Mouse (Mus musculus): ENCODE results near the gene Sms. TPM values are rescaled to one million over a fixed set of nuclear protein-coding genes. Genes with fewer than 3 reads are reported as not detected.

Sms gene
- 10 to 100 TPM; 66.3 to 76.7 TPM for total RNA-seq (2021)

DNA sequence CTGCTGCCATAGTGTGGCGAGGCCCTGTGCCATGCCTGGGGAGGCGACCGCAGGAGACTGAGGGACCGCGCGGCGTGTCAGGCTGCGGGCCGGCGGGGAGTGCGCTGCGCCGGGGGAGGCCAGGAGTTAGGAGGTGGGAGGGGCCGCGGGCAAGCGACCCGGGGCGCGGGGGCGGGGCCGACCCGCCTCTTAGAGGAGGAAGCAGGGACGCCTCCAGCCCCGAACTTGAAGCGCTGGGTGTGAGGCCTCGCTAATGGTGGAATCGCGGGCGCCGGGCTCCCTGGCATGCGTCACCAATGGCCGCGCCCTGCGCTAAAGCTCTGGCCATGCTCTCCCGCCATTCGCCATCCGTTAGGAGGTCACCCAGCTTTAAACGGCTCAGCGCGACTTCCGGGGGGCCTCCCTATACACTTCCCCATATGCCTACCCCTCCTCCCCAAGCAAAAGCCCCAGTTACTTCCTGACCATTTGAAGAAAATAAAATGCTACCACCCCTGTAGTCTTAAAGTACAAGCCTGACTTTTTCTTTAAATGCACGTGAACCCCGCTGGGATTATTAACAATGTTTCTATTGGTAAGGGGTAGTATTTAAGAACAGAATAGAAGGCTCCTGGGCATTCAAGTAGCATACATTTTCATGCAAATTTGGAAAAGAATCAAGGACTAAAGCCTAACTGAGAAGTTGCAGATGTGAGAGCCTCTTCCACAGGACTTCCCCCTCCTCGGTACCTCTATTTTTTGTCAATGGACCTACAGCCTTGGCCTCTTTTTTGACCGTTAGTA, at the start of gene Sms:
TSS of gene Sms (minus strand) at position 344 of the 783 bp plus-strand sequence.
- intact Hi-C loops (cut with DNase I) = loop anchor here (2.0 kb wide), 1 partner anchor 109 kb away; no protein-coding TSS in a partner anchor

DNA sequence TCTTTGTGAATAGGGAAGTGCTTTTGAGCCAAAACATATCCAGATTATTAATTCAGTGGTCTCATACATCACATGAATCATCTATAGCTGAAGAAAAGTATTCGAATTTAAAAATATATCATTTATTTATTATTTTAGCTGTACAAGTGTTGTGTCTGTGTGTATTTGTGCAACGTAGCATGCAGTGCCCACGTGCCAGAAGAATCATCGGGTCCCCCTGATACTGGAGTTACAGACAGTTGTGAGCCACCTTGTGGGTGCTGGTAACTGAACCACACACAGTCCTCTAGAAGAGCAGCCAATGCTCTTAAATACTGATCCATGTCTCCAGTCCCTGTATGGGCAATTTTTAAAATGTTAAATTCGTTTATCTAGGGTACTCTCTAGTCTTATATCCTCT, 14.3 kb upstream of the Sms start:
- DNase-seq (ENCODE audit: low spot score in 2 of 2) = no peak

More for the DNA sequence above, at the start of gene Sms:
- peak; percentile 31 to 49 for DNase-seq (ENCODE audit: low spot score in 2 of 2)

DNA sequence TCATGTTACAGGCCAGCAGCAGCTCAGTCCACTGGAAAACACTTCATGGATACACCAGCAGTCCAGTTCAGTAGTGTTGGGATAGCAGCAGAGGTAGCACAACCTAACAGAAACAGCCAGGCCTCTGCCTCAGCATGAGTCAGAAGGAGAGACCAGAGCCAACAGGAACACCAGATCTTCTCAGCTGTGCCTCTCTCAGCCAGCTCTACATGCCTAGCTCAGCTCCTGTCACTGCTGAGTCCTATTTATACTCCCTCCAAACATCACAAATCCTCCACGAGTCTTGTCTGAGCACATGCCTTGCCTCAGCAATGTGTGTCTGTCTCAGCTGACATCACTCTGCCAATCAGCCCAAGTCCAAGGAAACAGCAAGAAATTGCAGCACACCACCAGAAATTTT, 12.4 kb upstream of the Sms start:
- intact Hi-C loops (cut with DNase I) = no loop called here
- DNase-seq (ENCODE audit: low spot score in 2 of 2) = no peak

More for the DNA sequence above, 14.3 kb upstream of the Sms start:
- intact Hi-C loops (cut with DNase I) = no loop called here

DNA sequence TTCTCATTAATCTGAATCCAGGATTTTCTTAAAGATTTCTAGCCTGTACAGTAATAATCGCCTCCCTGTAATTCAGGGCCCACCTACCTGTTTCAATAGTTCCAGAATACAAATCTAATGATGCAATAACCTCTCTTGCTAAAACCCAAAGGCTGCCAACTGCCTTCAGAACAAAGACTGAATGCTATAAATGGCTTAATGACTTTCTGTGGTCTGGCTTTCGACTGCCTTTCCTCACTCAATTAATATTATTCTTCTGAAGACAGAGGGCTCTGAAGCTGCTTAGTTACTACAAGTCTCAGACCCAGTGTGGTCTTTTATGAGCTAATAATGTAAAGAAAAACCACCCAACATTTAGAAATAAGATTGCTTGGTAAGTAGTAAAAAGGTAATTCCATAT, 9.8 kb upstream of the Sms start:
- no peak for DNase-seq (ENCODE audit: low spot score in 2 of 2)
- intact Hi-C loops (cut with DNase I) = no loop called here

DNA sequence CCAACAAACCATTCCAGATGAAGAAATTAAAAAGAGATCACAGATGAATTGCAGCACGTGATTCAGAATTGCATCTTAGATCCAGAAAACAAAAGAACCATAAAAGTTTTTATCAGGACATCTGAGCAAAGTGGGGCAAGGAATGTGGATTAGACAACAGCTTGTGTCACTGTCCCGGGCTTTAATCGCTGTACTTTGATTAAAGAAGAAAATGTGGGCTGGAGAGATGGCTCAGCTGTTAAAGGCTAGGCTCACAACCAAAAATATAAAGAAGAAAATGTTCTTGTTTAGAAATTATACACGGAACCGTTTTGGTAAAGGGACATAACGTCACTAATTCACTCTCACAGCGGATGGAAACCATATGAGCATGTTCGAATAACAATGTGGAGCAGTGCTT, 7.9 kb upstream of the Sms start:
- intact Hi-C loops (cut with DNase I) = no loop called here
- no peak for DNase-seq (ENCODE audit: low spot score in 2 of 2)

DNA sequence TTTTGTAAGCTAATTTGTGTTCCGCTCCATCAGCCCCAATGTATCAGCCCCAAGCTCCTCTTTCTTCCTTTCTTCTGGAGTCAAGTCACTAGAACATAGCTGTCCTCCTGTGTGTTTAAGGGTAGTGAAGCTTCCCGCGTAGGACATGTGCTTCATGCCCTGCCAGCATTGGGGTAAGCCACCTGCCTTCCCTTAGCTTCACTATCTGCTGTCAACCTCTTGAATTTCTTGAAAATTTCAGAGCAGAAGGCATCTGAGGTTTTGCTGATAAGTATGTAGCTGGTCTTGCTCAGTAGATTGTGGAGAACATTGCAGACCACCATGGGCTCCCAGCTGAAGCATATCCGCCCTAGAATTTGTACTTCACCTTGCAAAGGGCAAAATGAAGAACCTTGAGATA, 1.1 kb upstream of the Sms start:
- intact Hi-C loops (cut with DNase I) = no loop called here
- no peak for DNase-seq (ENCODE audit: low spot score in 2 of 2)

DNA sequence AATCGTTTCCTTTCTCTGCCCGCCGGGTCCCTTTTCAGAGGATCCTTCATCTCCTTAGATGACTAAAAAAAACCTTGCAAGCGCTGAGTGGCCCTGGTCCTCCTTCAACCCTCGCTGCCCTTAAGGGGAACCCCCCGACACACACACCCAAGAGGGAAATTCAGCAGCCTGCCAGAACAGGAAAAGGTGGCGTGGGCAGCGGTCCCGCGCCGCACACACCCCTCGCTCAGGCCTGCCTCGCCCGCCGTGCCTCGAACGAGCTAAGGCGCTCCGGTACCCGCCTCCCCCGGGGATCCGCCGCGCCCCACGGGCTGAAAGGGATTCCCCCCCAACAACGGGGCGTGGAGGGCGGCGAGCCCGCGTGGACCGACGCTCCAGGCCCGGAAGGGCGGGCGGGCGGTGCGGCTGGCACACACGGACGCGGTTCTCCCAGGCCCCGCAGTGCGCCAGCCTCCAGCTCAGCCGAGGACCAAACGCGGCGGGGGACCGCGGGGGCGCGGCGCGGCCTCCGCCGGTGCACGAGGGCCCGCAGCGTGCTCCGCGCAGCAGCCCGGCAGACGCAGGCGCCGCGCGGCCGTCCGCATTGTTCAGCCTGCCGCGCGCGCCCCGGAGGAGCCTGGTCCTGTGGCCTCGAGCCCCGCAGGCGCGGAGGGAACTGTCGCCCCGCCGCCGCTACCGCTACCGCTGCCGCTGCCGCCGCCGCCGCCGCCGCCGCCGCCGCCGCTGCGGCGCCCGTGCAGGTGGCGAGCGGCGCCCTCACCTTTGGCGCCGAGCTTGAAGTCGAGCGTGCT, 747 bp downstream of the Sms start:
- DNase-seq (ENCODE audit: low spot score in 2 of 2) = peak; percentile 28 to 57
- intact Hi-C loops (cut with DNase I) = loop anchor here (2.0 kb wide), 1 partner anchor 109 kb away; no protein-coding TSS in a partner anchor

DNA sequence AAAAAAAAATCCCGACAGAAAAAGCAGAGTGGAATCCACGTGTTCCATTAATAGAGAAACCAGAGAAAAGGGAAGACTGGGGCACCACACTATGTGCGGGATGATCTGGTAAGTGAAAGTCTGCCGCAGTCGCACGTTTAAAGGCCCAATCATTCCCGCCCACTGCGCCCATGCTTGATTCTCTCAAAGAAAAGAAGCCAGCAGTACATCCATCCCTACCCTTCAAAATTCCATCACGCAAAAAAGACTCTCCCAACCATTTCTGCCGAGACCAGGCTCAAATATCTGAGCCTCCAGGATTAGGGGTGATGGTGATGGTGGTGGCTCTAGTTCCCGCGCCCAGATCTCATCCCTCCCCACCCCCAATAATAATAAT, 1.3 kb downstream of the Sms start:
- intact Hi-C loops (cut with DNase I) = loop anchor here (2.0 kb wide), 1 partner anchor 110 kb away; no protein-coding TSS in a partner anchor
- DNase-seq (ENCODE audit: low spot score in 2 of 2) = peak; percentile 17 to 23

DNA sequence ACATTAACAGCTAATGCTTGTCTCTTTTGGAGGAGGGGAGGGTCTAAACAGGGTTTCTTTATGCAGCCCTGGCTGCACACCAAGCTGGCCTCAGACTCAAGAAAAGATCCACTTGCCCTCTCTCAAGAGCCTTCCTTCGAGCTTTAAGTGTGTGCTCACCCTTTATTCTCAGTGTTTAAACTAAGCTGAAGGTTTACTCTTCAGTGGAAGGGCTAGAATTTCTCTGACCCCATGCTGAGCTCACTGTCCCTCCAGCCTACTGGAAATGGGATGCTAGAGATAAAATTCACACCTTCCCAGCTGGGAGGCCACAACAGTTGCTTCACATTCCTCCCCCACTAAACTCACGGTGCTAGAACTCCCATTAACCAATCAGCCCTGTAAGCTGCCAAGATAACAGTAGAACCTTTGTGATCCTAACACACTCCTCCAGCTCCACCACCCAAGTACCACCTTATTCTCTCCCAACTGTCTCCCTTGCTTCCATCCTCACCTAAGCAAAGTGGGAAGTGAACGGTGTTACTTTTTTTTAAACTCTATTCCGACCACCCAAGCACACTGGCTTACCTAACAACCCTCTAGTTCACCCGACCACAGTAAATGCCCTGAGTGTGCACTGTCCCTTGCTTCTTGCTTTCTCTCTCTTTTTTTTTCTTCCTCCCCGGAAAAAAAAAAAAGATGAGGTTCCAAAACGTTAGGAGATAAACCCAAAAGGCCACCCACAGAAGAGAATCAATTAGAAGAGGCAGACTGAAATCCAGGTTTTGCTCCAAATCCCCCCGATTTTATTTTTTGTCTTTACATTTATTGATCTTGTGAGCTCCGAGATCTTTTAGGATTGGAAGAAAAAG, 2.0 kb downstream of the Sms start:
- no peak for DNase-seq (ENCODE audit: low spot score in 2 of 2)
- intact Hi-C loops (cut with DNase I) = loop anchor here (2.0 kb wide), 1 partner anchor 111 kb away; no protein-coding TSS in a partner anchor

DNA sequence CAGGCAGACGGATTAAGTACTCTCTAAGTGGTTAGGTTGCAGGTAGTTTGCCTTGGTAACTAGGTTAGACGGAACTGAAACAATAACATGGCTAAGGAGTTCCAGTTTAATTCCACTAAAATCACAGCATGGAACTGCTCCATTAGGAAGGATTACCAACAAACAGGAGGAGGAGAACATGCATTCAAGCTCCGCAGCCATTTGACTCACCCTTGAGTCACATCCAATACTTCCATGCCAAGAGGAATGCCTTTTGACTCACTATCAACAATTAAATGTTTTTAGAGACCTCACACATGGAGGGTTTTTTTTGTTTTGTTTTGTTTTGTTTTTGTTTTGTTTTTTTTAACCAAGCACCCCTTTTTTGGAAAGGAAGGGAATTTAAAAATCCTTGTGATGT, 3.3 kb downstream of the Sms start:
- intact Hi-C loops (cut with DNase I) = no loop called here
- no peak for DNase-seq (ENCODE audit: low spot score in 2 of 2)

DNA sequence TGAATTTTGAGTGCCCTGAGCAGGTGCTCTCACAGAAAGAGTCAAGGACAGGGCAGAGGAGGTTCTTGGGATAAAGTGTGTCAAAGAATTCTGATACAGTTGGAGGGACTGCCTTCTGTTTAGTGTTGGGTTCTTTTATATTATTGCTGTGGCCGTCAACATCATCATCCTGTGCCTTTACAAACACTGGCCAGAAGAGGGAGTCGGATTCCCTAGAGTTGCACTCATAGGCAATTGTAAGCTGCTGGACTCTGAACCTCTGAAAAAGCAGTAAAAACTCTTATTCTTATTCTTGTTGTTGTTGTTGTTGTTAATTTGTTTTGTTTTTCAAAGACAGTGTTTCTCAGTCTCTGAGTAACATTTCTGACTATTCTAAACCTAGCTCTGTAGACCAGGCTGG, 5.3 kb downstream of the Sms start:
- intact Hi-C loops (cut with DNase I) = no loop called here
- DNase-seq (ENCODE audit: low spot score in 2 of 2) = no peak

DNA sequence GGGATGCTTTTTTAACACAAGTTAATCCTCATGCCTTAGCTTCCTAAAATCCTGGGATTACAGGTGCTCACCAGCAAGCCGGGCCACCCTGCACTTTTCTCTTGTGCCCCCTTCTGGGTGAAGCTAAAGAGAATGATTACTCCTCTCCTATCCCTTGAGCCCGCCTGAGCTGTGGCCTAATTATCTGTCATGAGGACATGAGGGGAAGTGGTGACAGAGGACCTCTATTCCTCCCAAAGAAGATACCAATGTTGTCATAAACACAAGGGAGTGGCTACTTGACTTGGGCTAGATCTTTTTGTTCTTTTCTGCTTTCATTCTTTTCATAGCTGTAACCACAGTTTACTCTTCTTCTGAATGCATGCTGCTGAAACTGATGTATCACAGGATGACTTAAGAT, 9.2 kb downstream of the Sms start:
- intact Hi-C loops (cut with DNase I) = no loop called here
- no peak for DNase-seq (ENCODE audit: low spot score in 2 of 2)

DNA sequence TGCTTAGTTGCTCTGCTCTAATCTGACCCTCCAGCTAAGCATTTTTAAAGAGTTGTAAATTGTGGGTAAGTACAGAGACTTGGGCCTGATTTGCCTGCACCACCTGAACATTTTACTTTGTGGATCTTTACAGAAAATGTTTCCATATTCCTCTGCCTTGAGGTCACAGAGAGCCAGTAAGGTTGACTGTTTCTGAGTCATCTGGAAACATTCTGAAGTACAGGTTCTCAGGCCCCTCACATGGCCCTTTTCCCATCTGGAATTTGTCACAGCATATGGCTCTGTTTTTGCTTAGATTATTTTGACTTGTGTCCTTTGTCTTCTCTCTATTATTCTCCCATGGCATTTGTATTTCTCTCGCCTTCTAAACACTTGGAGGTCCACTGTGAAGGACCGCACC, 10.2 kb downstream of the Sms start:
- intact Hi-C loops (cut with DNase I) = no loop called here
- no peak for DNase-seq (ENCODE audit: low spot score in 2 of 2)

DNA sequence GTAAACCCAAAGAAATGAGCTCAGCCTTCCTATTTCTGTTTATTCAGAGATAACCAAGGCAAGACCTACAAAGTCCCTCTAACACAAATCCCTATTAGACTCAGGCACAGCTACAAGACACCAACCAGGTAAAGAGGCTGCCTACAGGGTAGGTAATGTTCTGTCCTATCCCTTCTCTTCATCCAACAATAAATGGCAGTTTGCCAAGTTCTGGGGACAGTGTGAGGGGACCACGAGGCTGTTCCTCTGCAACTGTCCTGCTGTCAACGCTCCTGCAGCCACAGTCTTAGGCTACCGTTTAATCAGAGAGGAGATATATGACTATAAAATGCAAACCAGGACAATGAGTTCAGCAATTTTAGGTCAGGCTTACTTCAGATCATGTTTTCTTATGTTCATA, 14.8 kb downstream of the Sms start:
- intact Hi-C loops (cut with DNase I) = no loop called here
- no peak for DNase-seq (ENCODE audit: low spot score in 2 of 2)

DNA sequence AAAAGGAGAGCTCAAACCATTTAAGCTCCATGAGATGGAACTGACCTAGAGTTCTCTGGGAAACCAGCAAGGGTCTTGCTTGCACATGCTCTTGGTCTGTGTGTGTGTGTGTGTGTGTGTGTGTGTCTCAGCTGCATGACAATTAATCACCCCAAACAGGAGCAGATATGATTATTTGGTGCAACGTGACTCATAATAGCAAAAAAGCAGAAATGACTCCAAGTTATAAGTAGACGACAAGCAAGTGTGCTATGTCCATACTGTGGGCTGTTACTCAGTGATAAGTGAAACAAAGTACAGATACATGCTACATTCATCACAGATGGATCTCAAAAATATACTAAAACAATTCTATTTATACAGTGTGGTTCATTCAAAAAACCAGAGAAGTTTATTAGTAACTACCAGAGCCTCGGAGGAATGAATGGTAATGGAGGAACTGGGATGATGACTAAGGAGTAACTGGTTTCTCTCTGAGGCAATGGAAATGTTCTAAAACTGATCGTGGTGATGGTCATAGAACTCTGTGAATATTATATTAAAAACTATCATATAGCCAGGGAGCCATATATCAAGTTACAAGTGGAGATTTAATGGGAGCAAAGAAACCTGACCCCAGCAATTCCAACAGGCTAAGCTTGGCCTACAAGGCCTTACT, 15.8 kb downstream of the Sms start:
- intact Hi-C loops (cut with DNase I) = no loop called here
- DNase-seq (ENCODE audit: low spot score in 2 of 2) = no peak

DNA sequence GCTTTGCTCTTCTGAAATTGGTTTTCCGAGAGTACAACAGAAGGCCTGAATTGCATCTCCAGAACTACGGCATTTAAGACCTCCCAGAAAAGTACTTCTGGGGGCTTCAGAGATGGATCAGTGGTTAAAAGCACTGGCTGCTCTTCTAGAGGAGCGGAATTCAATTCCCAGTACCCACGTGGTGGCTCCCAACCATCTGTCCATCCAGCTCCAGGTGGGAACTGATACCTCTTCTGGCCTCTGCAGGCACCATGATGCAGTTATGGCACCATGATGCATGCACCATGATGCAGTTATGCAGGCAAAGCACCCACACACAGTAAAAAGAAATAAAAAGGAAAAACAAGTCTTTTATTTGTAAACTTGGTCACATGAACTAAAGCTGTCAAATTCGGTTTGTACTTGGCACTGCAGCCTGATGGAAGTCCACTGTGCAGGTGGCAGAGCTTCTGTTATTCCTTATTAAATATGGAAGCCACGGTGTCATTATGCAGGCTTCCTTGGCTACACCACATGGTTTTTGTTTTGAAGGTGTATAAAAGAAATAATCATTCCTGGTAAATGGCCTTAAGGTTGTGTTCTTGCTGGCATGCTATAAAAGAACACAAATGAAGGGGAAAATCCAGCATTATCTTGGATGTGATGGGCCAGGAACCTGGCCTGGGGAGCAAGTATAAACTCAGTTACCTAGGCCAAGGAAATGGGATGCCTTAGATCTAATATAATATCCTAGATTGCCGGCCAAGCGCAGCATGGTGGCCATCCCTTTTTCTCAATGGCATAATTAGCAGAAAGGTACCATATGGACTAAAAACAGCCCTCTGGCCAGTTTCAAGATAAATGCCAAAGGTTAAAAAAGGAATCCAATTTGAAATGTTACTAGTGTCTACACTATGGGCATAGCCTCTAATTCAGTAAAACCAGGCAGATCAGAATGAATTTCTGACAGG, 20.1 kb downstream of the Sms start:
- intact Hi-C loops (cut with DNase I) = no loop called here
- DNase-seq (ENCODE audit: low spot score in 2 of 2) = no peak

DNA sequence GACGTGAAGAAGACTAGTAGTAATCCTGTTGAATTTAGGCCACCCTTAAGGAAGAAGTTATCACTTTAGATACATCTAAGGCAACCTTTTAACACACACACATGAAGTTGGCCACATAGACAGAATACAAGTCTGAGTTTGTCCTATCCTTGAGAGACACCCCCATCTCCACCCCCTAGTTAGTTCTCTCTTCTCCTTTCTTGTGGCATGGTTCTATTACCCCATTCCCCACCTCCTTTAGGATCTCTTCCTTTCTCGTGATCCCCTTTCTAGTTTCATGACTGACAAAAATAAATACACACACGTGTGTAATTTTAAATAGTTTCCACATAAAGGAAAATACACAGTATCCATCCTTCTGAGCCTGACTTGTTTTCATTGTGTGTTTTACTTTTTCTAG, 23.3 kb downstream of the Sms start:
- DNase-seq (ENCODE audit: low spot score in 2 of 2) = no peak
- intact Hi-C loops (cut with DNase I) = loop anchor here (10.0 kb wide), 1 partner anchor 1456 kb away; no protein-coding TSS in a partner anchor

DNA sequence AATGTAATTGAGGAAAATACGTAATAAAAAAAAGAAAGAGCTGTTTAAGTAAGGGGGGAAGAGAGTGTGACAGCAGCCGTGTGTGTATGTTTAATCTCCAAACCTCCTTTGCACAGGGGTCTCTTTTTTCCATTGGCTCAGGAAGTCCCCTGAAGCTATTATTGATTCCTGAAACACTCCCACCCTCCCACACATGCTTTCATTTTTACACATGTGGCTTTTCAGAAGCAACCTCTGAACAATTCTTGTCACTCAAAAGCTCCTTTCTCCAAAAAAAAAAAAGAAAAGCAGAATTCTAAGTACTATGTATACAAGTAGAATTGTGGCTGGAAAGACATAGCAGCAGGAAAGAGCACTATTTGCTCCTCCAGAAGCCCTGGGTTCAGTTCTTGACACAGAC, 24.0 kb downstream of the Sms start:
- intact Hi-C loops (cut with DNase I) = loop anchor here (10.0 kb wide), 1 partner anchor 1457 kb away; no protein-coding TSS in a partner anchor
- no peak for DNase-seq (ENCODE audit: low spot score in 2 of 2)

Measured in left cerebral cortex, postnatal 36 days (tissue).